Mouse (Mus musculus): Measurements from ENCODE around the gene Krtap9-1. TPM values are rescaled to one million over a fixed set of nuclear protein-coding genes. Genes with fewer than 3 reads are reported as not detected.

Gene Krtap9-1
- polyA plus RNA-seq (2012; ENCODE audit: low replicate concordance), result not detected in 2 replicates

GRCm38 (mm10) chr11:99873089-99873488 is at the start of gene Krtap9-1:
TSS of gene Krtap9-1 (plus strand) at chr11:99873389.

DNA sequence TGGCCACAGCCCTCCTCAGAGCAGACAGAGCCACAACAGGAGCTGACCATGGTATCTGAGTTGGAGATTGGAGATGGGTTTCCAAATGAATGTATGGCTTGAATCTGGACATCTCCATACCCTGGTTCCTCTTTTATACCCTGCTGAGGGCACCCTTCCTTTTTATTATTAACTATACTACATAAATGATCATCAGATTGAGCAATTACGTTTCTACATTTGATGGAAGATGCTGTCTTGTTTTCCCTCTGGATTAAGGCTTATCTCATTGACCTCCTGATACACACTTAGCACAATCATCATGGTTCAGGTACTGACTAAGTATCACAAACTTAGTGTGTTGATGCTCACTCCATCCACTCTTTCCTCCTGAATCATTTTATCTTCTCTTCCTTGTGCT is 35.2 kb upstream of the Krtap9-1 start, which contains the start of gene 2300003K06Rik:
Gene 2300003K06Rik, minus strand, starts transcription at position 101 of the 400 bp plus-strand sequence.

DNA sequence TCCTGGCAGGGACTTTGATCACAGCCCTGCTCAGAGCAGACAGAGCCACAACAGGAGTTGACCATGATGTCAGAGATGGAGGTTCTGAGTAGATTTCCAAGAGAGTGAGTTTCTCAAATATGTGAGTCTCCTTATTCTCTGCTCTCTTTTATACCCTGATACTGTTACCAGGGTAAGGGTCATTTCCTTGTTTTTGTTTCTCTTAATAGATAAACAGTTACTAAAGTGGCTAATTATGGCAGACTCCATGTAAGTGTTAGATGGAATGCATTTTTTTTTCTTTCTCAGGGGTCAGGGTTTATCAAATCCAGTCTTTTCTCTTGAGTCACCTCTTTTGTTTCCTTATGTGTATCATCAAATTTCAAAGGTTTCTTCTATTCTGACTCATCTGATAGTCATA is 21.7 kb upstream of the Krtap9-1 start, which contains the start of gene Krtap4-16:
Gene Krtap4-16, minus strand, starts transcription at position 101 of the 400 bp plus-strand sequence.

GRCm38 (mm10) chr11:99857617-99858016 is 15.6 kb upstream of the Krtap9-1 start, which contains the start of gene Gm11568:
TSS of gene Gm11568 (plus strand) at chr11:99857917.

GRCm38 (mm10) chr11:99864176-99864575 is 9.0 kb upstream of the Krtap9-1 start, which contains the start of gene Gm11559:
TSS of gene Gm11559 (plus strand) at chr11:99864476.

DNA sequence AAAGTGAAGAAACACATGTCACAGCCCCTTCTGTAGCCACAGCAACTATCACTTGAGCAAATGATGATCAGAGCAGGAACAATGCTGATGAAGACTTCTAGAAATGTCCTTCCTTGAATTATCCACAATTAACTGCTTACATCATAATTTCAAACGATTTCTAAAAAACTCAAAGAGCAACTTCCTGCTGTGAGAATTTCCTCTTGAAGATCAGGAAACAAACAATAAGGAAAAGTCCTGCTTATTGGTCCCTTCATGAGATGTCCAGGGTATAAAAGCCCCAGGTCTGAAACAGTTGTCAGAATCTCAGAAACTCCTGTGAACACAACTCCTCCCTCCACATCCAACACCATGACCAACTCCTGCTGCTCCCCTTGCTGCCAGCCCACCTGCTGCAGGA is 5.7 kb downstream of the Krtap9-1 start, which contains the start of gene Gm11567:
Gene Gm11567, plus strand, starts transcription at position 301 of the 400 bp plus-strand sequence.

GRCm38 (mm10) chr11:99907620-99908019 is 34.4 kb downstream of the Krtap9-1 start, which contains the start of gene Krtap31-1:
TSS of gene Krtap31-1 (plus strand) at chr11:99907920.

DNA sequence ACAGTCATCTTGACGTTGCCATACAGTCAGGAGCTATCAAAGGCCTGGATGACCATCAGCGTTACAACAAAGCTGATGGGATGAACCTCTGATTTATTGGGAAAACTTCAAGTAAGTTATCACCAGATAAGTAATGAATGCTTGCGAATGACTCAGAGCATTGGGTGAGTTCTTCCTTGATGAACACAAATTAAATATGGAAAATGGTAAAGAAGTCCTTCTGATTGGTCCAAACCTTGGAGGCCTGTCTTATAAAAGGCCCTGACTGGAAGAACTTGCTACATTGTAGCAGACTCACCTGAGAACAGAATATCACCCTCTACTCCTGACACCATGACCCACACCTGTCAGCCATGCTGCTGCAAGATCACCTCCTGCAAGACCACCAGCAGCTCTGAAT is 41.3 kb downstream of the Krtap9-1 start, which contains the start of gene Gm11565:
Gene Gm11565, plus strand, starts transcription at position 301 of the 400 bp plus-strand sequence.

Other genes with a start within 250 kb of the Krtap9-1 start
- not detected in 2 replicates for gene Krtap4-1, start 245.2 kb upstream of the Krtap9-1 start, polyA plus RNA-seq (2012; ENCODE audit: low replicate concordance)
- gene Krtap4-2, start 238.3 kb upstream of the Krtap9-1 start, polyA plus RNA-seq (2012; ENCODE audit: low replicate concordance), result not detected in 2 replicates
- gene Krtap4-7, start 229.3 kb upstream of the Krtap9-1 start, polyA plus RNA-seq (2012; ENCODE audit: low replicate concordance), result not detected in 2 replicates
- not detected in 2 replicates for gene Gm11555, start 223.2 kb upstream of the Krtap9-1 start, polyA plus RNA-seq (2012; ENCODE audit: low replicate concordance)
- not detected in 2 replicates for gene Gm11563, start 214.4 kb upstream of the Krtap9-1 start, polyA plus RNA-seq (2012; ENCODE audit: low replicate concordance)
- not detected in 2 replicates for gene Krtap4-6, start 207.4 kb upstream of the Krtap9-1 start, polyA plus RNA-seq (2012; ENCODE audit: low replicate concordance)
- gene Gm14190, start 182.6 kb upstream of the Krtap9-1 start, polyA plus RNA-seq (2012; ENCODE audit: low replicate concordance), result not detected in 2 replicates
- gene Gm14180, start 139.1 kb upstream of the Krtap9-1 start, polyA plus RNA-seq (2012; ENCODE audit: low replicate concordance), result not detected in 2 replicates
- gene Gm11595, start 100.5 kb upstream of the Krtap9-1 start, polyA plus RNA-seq (2012; ENCODE audit: low replicate concordance), result not detected in 2 replicates
- not detected in 2 replicates for gene Krtap4-8, start 92.7 kb upstream of the Krtap9-1 start, polyA plus RNA-seq (2012; ENCODE audit: low replicate concordance)
- not detected in 2 replicates for gene Krtap4-9, start 88.2 kb upstream of the Krtap9-1 start, polyA plus RNA-seq (2012; ENCODE audit: low replicate concordance)
- not detected in 2 replicates for gene Gm11596, start 79.9 kb upstream of the Krtap9-1 start, polyA plus RNA-seq (2012; ENCODE audit: low replicate concordance)
- gene Gm11569, start 74.5 kb upstream of the Krtap9-1 start, polyA plus RNA-seq (2012; ENCODE audit: low replicate concordance), result not detected in 2 replicates
- gene Gm11554, start 68.9 kb upstream of the Krtap9-1 start, polyA plus RNA-seq (2012; ENCODE audit: low replicate concordance), result not detected in 2 replicates
- not detected in 2 replicates for gene Krtap4-13, start 63.5 kb upstream of the Krtap9-1 start, polyA plus RNA-seq (2012; ENCODE audit: low replicate concordance)
- gene Gm11564, start 57.7 kb upstream of the Krtap9-1 start, polyA plus RNA-seq (2012; ENCODE audit: low replicate concordance), result not detected in 2 replicates
- not detected in 2 replicates for gene 2300003K06Rik, start 35.3 kb upstream of the Krtap9-1 start, polyA plus RNA-seq (2012; ENCODE audit: low replicate concordance)
- gene Krtap4-16, start 21.8 kb upstream of the Krtap9-1 start, polyA plus RNA-seq (2012; ENCODE audit: low replicate concordance), result not detected in 2 replicates
- not detected in 2 replicates for gene Gm11568, start 15.5 kb upstream of the Krtap9-1 start, polyA plus RNA-seq (2012; ENCODE audit: low replicate concordance)
- gene Gm11559, start 8.9 kb upstream of the Krtap9-1 start, polyA plus RNA-seq (2012; ENCODE audit: low replicate concordance), result not detected in 2 replicates
- not detected in 2 replicates for gene Gm11567, start 5.8 kb downstream of the Krtap9-1 start, polyA plus RNA-seq (2012; ENCODE audit: low replicate concordance)
- not detected in 2 replicates for gene Krtap31-1, start 34.5 kb downstream of the Krtap9-1 start, polyA plus RNA-seq (2012; ENCODE audit: low replicate concordance)
- not detected in 2 replicates for gene Gm11565, start 41.4 kb downstream of the Krtap9-1 start, polyA plus RNA-seq (2012; ENCODE audit: low replicate concordance)
- gene Krtap31-2, start 62.9 kb downstream of the Krtap9-1 start, polyA plus RNA-seq (2012; ENCODE audit: low replicate concordance), result not detected in 2 replicates
- not detected in 2 replicates for gene Krtap9-5, start 75.1 kb downstream of the Krtap9-1 start, polyA plus RNA-seq (2012; ENCODE audit: low replicate concordance)
- gene Krtap29-1, start 105.7 kb downstream of the Krtap9-1 start, polyA plus RNA-seq (2012; ENCODE audit: low replicate concordance), result not detected in 2 replicates
- not detected in 2 replicates for gene Krtap16-1, start 113.2 kb downstream of the Krtap9-1 start, polyA plus RNA-seq (2012; ENCODE audit: low replicate concordance)
- gene Krtap17-1, start 120.6 kb downstream of the Krtap9-1 start, polyA plus RNA-seq (2012; ENCODE audit: low replicate concordance), result not detected in 2 replicates
- gene Krt33a, start 142.8 kb downstream of the Krtap9-1 start, polyA plus RNA-seq (2012; ENCODE audit: low replicate concordance), result not detected in 2 replicates
- not detected in 2 replicates for gene Krt33b, start 156.5 kb downstream of the Krtap9-1 start, polyA plus RNA-seq (2012; ENCODE audit: low replicate concordance)
- not detected in 2 replicates for gene Krt34, start 168.2 kb downstream of the Krtap9-1 start, polyA plus RNA-seq (2012; ENCODE audit: low replicate concordance)
- not detected in 2 replicates for gene Krt31, start 177.2 kb downstream of the Krtap9-1 start, polyA plus RNA-seq (2012; ENCODE audit: low replicate concordance)
- gene Krt32, start 214.8 kb downstream of the Krtap9-1 start, polyA plus RNA-seq (2012; ENCODE audit: low replicate concordance), result not detected in 2 replicates
- gene Krt35, start 222.9 kb downstream of the Krtap9-1 start, polyA plus RNA-seq (2012; ENCODE audit: low replicate concordance), result 0.13 TPM in 1 of 2 replicates, not detected in the other
- not detected in 2 replicates for gene Krt36, start 232.2 kb downstream of the Krtap9-1 start, polyA plus RNA-seq (2012; ENCODE audit: low replicate concordance)
- gene Krt13, start 248.2 kb downstream of the Krtap9-1 start, polyA plus RNA-seq (2012; ENCODE audit: low replicate concordance), result 0.33 TPM in 1 of 2 replicates, not detected in the other

Data from hematopoietic multipotent progenitor cell, adult 10-12 weeks (in vitro differentiated cells).